Mouse (Mus musculus) liver (tissue): ENCODE data around the gene Ccdc69.
"Not testable (repeated sequence)": the region's sequence is repeated elsewhere in the genome, so short reads cannot be mapped to it uniquely, and the experiment has no call there.

Source experiments
- DNase-seq: peaks from one replicate; pipeline ENCODE4 v3.0.0-alpha.2; 2020; ENCODE audit warnings: mixed read lengths

The Ccdc69 gene

DNA sequence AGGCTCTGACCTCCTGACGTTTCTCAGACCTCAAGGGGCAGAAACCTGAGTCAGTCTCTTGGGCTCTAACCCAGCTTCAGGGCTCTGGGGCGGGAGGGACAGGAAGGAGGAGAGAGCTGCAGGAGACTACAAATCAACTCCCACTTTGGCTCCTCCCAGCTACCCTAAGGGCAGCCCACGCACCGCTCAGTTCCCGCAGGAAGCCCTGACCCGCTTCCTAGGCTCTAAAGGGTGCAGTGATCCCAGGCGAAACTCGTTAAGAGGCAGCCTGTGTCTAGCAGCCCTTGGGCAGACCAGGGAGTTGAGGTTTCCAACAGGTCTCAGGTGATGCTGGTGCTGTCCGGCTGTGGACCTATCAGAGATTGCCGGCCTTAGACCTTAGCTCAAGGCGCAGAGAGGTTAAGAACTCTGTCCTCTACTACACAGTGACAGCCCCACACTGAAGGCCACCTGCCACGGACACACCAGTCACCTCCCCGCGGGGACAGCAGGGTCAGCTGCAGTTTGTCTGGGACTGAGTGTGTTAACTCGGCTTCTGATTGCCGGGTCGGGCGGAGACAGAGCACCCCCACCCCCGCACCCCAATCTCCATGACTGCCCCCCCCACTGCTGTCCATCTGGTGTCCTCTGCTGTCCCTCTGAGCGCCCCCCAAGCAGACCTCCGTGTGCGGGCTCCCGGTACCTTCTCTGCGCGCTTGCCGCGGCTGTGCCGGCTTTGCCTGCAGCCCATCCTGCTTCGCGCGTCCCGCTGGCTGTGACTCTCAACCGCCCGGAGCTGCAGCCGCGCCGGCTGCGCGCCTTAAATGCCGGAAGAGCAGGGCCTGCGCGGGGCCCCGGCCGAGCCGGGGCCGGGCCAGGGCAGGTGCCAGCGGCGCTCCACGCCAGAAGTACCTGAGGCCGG, at the start of gene Ccdc69:
TSS of gene Ccdc69 (minus strand) at position 801 of the 901 bp plus-strand sequence.
- peak; percentile 54 for DNase-seq

GRCm38 (mm10) chr11:55126663-55127062, 48.7 kb upstream of the Ccdc69 start:
- no peak for DNase-seq

DNA sequence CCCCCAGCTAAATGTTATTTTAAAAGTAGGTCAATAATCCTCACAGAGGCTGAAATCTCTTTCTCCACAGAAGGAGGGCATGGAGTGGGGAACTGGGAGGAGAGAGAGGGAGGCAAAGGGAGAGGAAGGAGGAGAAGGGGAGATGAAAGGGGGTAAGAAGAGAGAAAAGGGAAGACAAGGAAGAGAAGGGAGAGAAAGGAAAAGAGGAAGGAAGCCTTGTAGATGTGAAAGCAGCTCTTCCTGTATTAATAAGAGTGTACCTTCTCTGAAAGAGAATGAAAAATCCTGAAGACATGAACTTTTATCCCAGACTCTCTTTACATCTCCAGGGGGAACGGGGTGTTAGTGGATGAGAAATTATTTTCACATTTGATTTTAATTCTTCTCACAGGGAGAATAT, 43.5 kb upstream of the Ccdc69 start:
- DNase-seq, result no peak

DNA sequence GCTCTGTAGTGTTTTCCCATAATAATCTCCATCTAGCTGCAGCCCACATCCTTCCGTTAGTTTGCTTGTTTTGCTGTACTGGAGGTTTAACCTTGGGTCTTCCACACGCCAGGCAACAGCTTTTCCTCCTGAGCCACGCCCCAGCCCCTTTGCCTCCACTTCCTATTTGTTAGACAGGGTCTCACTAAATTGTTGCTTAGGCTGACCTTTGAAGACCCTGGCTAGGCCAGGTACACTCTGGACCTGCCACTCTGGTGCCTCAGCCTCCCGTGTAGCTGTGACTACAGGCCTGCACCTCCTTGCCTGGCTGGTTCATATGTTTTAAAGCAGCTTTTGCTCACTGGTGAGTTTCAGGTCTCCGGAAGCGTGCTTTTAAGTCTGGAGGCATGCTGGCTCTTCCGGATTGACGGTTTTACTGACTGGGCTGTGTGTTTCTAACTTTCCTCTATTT, 42.9 kb upstream of the Ccdc69 start:
- peak; percentile 22 for DNase-seq

DNA sequence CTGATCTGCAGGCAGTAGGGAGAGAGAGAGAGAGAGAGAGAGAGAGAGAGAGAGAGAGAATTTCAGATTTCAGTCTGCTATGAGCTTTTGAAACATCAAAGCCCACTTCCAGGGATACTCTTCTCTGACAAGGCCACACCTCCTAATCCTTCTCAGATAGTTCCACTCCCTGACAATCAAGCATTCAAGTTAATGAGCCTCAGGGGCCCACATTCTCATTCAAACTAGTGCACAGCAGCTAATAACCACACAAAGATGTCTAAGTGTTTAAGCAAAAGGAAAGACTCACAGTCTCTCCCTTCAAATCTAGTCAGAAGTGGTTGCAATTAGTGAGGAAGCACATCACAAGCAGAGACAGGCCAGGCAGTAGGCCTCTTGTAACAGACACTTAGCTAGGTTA, 42.3 kb upstream of the Ccdc69 start:
- DNase-seq, result no peak

DNA sequence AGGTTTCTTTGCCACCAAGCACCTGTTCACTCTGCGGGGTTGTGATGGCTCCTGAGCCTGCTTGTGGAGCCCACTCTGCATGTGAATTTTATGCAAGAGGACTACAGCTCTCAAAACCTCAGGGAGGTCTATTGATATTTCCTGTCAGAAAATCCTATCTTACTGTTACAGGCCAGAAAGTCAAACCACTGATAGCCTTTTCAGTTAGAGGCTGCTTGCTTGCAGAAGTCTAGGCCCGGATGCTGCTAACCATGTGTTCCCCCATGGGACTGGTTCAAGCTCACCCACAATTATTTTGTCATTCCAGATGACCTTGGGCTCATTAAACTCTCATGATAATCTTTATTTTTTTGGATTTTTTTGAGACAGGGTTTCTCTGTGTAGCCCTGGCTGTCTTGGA, 39.1 kb upstream of the Ccdc69 start:
- DNase-seq, result no peak

- no peak for DNase-seq
These were observed 38.1 kb upstream of the Ccdc69 start for GRCm38 (mm10) chr11:55116004-55116403.

DNA sequence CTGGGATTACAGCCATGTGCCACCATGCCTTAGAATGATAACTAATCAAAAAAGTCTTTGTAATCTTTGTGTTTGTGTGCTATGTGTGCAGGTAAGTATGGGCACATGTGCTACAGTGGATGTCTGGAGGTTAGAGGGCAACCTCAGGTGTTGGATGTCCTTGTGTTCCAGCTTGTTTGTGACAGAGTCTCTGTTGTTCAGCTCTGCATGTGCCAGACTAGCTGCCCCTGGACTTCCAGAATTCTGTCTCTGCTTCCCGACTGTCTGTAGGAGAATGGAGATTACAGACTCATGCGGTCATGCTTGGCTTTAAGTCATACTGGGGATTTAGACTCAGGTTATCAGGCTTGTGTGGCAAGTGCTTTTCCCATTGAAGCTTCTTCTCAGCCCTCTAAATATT, 36.4 kb upstream of the Ccdc69 start:
- DNase-seq, result no peak

DNA sequence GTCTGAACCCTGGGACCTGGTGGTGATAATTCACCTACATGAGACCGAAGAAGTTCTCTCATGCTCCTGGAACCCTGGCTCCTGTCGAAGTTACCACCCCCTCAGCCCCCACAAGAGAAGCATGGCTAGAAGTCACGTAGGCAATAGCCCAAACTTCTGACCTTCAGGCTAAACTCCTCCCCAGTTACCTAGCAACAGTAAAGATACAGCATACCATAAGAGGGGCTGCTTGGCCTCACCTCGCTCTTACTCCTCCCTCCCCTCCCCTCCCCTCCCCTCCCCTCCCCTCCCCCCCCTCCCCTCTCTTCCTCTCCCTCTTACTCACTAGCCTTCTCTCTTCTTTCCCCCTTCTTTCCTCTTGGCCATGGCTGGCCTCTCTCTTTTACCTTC, 35.9 kb upstream of the Ccdc69 start:
- DNase-seq, result not testable (repeated sequence)

GRCm38 (mm10) chr11:55113209-55113860, 35.4 kb upstream of the Ccdc69 start:
- DNase-seq, result peak; percentile 38

DNA sequence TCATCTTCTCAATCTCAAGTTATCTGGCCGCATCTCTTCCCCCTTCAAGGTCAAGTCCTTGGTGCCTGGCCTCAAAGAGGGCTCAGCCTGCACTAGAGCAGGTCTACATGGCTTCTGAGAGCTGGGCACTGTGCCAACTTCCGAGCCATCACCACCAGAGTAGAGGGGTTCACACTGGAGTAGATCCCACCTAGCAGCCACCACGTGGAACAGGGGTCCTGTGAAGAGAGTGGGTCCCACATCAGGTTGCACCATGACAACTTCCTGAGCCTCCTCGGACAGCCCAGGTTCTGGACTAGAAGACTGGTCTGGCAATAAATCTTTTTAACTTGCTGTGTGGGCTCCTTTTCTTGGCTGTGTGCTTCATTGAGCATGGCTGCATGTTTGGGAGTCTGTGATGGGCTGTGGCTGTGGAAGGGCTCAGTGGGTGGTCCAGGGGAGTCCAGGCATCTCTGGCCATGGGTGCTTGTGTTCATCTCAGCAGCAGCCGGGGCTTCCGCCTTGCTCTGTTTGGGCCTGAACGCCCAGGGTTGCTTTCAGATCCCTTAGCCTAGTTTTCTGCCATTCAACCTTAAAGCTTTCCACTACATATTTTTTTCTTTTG, 32.7 kb upstream of the Ccdc69 start:
- no peak for DNase-seq

GRCm38 (mm10) chr11:55109521-55110300, 31.8 kb upstream of the Ccdc69 start:
- DNase-seq, result no peak

GRCm38 (mm10) chr11:55106636-55107035, 28.7 kb upstream of the Ccdc69 start:
- no peak for DNase-seq

DNA sequence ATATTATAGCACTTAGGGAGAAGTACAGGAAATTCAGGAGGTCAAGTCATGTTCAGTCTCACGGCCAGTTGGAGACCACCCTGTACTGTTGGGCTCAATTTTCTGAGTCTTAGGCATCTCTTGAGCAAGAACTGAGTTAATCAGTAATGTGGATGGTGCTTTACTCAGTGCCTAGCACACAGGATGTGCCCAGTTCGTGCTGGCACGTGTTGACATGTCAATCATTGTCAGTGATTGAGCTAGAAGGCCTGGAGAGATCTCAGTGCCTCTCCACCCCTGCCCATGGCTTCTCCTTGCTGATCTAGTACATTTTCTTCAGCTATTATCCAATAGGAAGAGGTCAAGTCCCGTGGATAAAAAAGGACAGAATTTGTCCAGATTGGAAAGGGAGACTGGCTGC, 27.5 kb upstream of the Ccdc69 start:
- DNase-seq, result no peak

DNA sequence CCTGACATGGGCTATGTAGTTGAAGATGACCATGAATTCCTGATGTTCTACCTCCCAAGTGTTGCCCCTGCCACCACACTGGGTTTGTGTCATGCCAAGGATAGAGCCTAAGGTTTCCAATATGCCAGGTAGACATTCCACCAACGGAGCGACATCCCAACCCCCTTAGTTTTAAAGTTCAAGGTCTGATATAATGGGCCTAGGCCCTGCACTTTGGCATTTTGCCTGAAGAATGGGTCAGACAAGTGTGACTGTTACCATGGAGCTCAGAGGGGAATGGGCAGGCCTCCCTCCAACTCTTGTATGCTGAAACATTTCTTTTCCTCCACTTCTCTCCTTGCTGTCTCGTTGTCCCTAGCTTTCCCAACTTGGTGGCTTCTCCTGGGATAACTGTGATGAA, 25.3 kb upstream of the Ccdc69 start:
- DNase-seq, result no peak

DNA sequence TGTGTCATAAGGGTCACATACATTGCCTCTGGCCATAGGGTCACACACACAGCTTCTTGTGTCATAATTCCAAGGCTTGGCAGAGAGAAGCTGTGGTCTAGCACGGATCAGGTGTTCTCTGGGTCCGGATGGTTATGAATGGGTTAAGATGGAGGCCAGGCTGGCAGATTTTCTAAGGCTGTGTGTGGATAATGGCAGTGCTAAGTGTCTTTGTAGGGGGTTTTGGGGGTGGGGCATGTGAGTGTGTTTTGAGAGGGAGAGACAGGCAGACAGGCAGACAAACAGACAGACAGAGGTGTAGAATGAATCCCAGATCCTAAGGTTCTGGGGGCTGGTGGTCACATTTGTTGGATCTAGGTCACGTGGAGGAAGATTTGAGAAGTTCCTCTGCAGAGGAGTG, 24.1 kb upstream of the Ccdc69 start:
- no peak for DNase-seq

DNA sequence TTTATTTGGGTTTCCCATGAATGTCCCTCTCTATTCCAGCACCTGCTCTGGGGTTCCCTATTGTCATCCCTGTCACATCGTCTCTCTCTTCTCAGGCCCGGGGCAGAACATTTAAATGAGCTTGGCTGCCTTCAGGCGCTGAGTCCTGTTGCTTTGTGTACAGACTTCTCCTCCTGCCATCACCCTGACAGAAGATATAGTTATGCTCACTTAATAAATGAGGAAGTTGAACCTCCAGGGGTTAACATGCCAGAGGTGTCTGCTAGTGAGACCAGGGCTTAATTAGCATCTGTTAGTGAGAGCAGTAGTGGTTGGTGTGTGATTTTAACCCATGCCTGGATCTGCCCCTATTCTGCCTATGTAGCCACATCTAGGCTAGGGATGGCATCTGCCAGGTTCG, 21.9 kb upstream of the Ccdc69 start:
- no peak for DNase-seq

GRCm38 (mm10) chr11:55099019-55099771, 21.3 kb upstream of the Ccdc69 start:
- DNase-seq, result no peak

DNA sequence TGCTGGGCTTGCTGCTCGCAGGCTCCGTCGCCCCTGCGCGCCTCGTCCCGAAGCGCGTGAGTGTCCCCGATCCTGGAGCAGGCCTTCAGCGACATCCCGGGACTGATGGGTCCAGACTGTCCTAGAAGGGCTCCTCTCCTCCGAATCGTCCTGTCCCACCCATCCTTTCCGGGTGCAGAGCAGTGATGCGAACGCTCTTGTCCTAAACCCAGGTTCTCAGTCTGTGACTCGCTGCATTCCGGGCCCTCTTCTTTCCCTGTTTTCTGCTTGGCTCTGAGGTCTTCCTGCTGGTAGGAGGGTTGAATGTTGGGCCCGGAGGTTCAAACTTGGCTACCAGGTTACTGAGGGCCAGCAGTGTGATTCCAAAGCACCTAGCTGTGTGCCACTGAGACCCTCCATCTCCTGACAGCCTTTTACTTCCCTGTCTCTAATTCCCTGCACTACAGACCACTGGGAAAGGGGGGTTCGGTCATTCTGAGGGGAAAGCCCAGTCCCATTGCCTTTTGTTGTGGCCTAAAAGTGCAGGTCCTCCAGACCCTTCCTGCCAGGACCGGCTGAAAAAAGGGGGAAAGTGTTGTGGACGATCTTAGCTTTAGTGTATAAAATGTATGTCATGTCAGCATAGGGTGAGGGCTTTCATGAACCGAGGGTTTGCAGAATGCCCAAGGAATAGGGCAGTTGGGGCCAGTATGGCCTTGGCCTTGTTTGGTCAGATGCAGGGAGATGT, 20.4 kb upstream of the Ccdc69 start:
- no peak for DNase-seq

- DNase-seq, result peak; percentile 97
These were observed 19.7 kb upstream of the Ccdc69 start, which contains the start of gene Gm2a for GRCm38 (mm10) chr11:55097463-55098188. Gene Gm2a, plus strand, starts transcription at chr11:55098115.
